In the genomic region with DNA sequence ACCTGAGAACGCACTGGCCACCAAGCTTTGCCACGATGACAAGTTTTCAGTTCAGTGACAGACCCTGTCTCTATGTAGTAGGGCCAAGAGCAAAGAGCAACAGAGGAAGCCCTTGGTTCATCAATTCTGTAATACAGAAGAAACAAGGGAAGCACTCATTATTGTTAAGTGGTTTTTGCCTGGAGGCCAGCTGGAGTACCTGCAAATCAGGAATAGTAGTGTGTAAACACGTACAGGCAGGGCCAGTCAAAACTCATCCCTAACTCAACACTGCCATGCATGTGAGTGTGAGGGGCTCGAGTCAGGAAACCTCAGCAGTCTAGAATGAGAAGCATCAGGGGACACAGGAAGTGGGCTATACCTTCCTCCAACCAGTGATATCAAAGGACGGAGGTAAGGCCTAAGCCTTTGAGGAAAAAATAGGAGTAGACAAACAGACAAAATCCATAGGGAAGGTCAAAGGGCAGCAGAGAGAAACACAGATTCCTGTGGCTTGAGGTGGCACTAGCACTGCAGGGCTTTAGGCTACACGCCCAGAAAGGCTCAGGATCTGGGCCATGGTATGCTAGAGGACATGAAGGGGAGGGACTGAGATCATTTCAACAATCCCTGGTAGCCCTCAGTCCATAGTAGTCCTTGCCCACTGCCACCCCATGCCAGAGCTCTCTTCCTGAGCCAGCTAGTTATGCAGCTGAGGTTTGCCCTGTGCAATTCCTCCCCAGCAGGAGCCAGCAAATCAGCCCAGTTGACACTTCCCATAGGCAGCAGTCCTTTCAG, we compare ENCODE assay signal across 26 mouse cellular contexts. TPM values are rescaled to one million over a fixed set of nuclear protein-coding genes. Genes with fewer than 3 reads are reported as not detected.
DNase-seq lines count a peak whose midpoint lies in the region; ATAC-seq and TF ChIP-seq lines count a peak whose summit lies in the region.
"Had no signal": no experiment of that assay in that cellular context is flagged by ENCODE, and none has a peak within 500 bp of the region (broad histone marks: within the 10 kb centered on the region; RNA-seq: fewer than 3 reads in every experiment).

No protein-coding gene starts in this region.

- H3K4me2 ChIP-seq in heart, embryonic 11.5 days: no peak overlapping the region
- no peak overlapping the region for H3K4me2 ChIP-seq in liver, embryonic 12.5 days
- H3K4me2 ChIP-seq in liver, postnatal 0 days (ENCODE audit: low read depth, low read length): no peak overlapping the region
- H3K4me2 ChIP-seq: embryonic facial prominence, embryonic 13.5 days; forebrain, embryonic 15.5 days; hindbrain, embryonic 12.5 days had no signal

- no peaks in the 10 kb centered on the region for H3K36me3 ChIP-seq in heart, embryonic 11.5 days (ENCODE audit: control insufficient read depth, insufficient read depth, low read length)
- no peaks in the 10 kb centered on the region for H3K36me3 ChIP-seq in liver, embryonic 12.5 days
- no peaks in the 10 kb centered on the region for H3K36me3 ChIP-seq in liver, postnatal 0 days (replicated peaks; ENCODE audit: insufficient read depth, low read length)
- H3K36me3 ChIP-seq: embryonic facial prominence, embryonic 13.5 days; forebrain, embryonic 15.5 days; hindbrain, embryonic 12.5 days had no signal

- H3K27me3 ChIP-seq in heart, embryonic 11.5 days (ENCODE audit: control insufficient read depth, insufficient read depth, low read length): no peaks in the 10 kb centered on the region
- 0 out of 2 replicates have a peak, but pooled peaks cover 3% of the 10 kb centered on the region for H3K27me3 ChIP-seq in liver, embryonic 12.5 days (replicated peaks)
- H3K27me3 ChIP-seq in liver, postnatal 0 days (ENCODE audit: insufficient read depth, low read length): no peaks in the 10 kb centered on the region
- H3K27me3 ChIP-seq: embryonic facial prominence, embryonic 13.5 days; forebrain, embryonic 15.5 days; hindbrain, embryonic 12.5 days had no signal

- no peak overlapping the region for H3K27ac ChIP-seq in heart, embryonic 11.5 days (ENCODE audit: low read depth, low read length)
- no peak overlapping the region for H3K27ac ChIP-seq in liver, embryonic 12.5 days
- no peak overlapping the region for H3K27ac ChIP-seq in liver, postnatal 0 days (ENCODE audit: low read depth)
- H3K27ac ChIP-seq: embryonic facial prominence, embryonic 13.5 days; forebrain, embryonic 15.5 days; hindbrain, embryonic 12.5 days; hindbrain, postnatal 0 days had no signal

- no peak overlapping the region for H3K9ac ChIP-seq in heart, embryonic 11.5 days (ENCODE audit: low read depth, low read length)
- H3K9ac ChIP-seq in liver, embryonic 12.5 days: no peak overlapping the region
- H3K9ac ChIP-seq in liver, postnatal 0 days (replicated peaks): no peak overlapping the region
- H3K9ac ChIP-seq: embryonic facial prominence, embryonic 13.5 days; forebrain, embryonic 15.5 days; hindbrain, embryonic 12.5 days had no signal

- H3K9me3 ChIP-seq in heart, embryonic 11.5 days (replicated peaks; ENCODE audit: control insufficient read depth, low read length): no peaks in the 10 kb centered on the region
- no peaks in the 10 kb centered on the region for H3K9me3 ChIP-seq in liver, embryonic 12.5 days (replicated peaks)
- no peaks in the 10 kb centered on the region for H3K9me3 ChIP-seq in liver, postnatal 0 days (ENCODE audit: low read length)
- H3K9me3 ChIP-seq: embryonic facial prominence, embryonic 13.5 days; forebrain, embryonic 15.5 days; hindbrain, embryonic 12.5 days had no signal

- no peak for TF ChIP-seq CTCF in liver, postnatal 0 days (IDR thresholded peaks at IDR 0.05; ENCODE audit: low read depth)

- no peak for TF ChIP-seq EP300 in liver, postnatal 0 days (IDR thresholded peaks at IDR 0.05; ENCODE audit: low read depth)

- WGBS in heart, embryonic 11.5 days (ENCODE audit: insufficient replicate concordance): 72% methylated on average over 6 of the region's 6 CpGs
- 53% methylated on average over 6 of the region's 6 CpGs for WGBS in liver, embryonic 12.5 days (ENCODE audit: insufficient replicate concordance)
- WGBS in liver, postnatal 0 days (ENCODE audit: insufficient replicate concordance): 56% methylated on average over 6 of the region's 6 CpGs

- DNase-seq in cerebellum, postnatal 14 days: peak; percentile 33 to 47
- peak; percentile 12 to 44 for DNase-seq in heart, adult 18-20 months
- DNase-seq in liver: no peak
- DNase-seq in liver, postnatal 0 days: no peak
- DNase-seq in urinary bladder, postnatal 36 days (ENCODE audit: low spot score in 2 of 2): no peak
- DNase-seq: adrenal gland, postnatal 14 days; cerebellum, adult 2 months; cerebellum, postnatal 25 days; kidney, adult 11 months; kidney, adult 9 months had no signal

- ATAC-seq in cerebellum, adult (ENCODE audit: insufficient number of reproducible peaks, low FRiP score, low TSS enrichment): no peak
- ATAC-seq in heart, embryonic 11.5 days (replicated peaks; ENCODE audit: insufficient number of reproducible peaks, low FRiP score, low TSS enrichment): no peak
- peak; percentile 47 for ATAC-seq in liver, embryonic 12.5 days
- ATAC-seq in liver, postnatal 0 days: peak; percentile 67
- ATAC-seq: activated CD4-positive, CD25-positive, alpha-beta regulatory T cell, adult 4 months; forebrain, embryonic 15.5 days; hindbrain, postnatal 0 days; Patski had no signal

- no peaks in the 10 kb centered on the region for H3K4me1 ChIP-seq in heart, embryonic 11.5 days (ENCODE audit: control insufficient read depth, insufficient read depth, low read length)
- no peaks in the 10 kb centered on the region for H3K4me1 ChIP-seq in liver, embryonic 12.5 days
- peaks cover 7% of the 10 kb centered on the region; the same call in 1 of the 2 replicates for H3K4me1 ChIP-seq in liver, postnatal 0 days (ENCODE audit: insufficient read depth)
- H3K4me1 ChIP-seq: embryonic facial prominence, embryonic 13.5 days; forebrain, embryonic 15.5 days; hindbrain, embryonic 12.5 days had no signal

- no peak overlapping the region for H3K4me3 ChIP-seq in heart, embryonic 11.5 days (ENCODE audit: low read depth, low read length)
- H3K4me3 ChIP-seq in liver, embryonic 12.5 days: no peak overlapping the region
- no peak overlapping the region for H3K4me3 ChIP-seq in liver, postnatal 0 days (ENCODE audit: low read depth, low read length)
- H3K4me3 ChIP-seq: embryonic facial prominence, embryonic 13.5 days; forebrain, embryonic 15.5 days; hindbrain, embryonic 12.5 days had no signal

RNA-seq across cellular contexts. Expression of gene Hus1, which starts 7.7 kb away (rescaled TPM):
- 10 to 100 TPM; 10.4 to 10.7 TPM for total RNA-seq in heart, adult 18-20 months (2021)
- 14.5 and 15.7 TPM in 2 replicates for polyA plus RNA-seq in heart, embryonic 11.5 days (2014; fragmentation: Nextera tagmentation; extraction: Ambion mirVana)
- 12.8 and 14.4 TPM in 2 replicates for polyA plus RNA-seq in liver, embryonic 12.5 days (2016; fragmentation: Nextera tagmentation; extraction: Ambion mirVana)
- polyA plus RNA-seq in liver, postnatal 0 days (2015; fragmentation: Nextera tagmentation; extraction: Ambion mirVana): 2.9 and 3.2 TPM in 2 replicates

RNA-seq across cellular contexts. Expression of gene Gm11992, which starts 29.7 kb away (rescaled TPM):
- total RNA-seq in heart, adult 18-20 months (2021): 1 to 10 TPM in 1 of 2 experiments, under 1 TPM in 1; 0.57 to 1.0 TPM
- 2.7 TPM in 2 replicates for polyA plus RNA-seq in heart, embryonic 11.5 days (2014; fragmentation: Nextera tagmentation; extraction: Ambion mirVana)
- polyA plus RNA-seq in liver, embryonic 12.5 days (2016; fragmentation: Nextera tagmentation; extraction: Ambion mirVana): 0.17 and 0.23 TPM in 2 replicates
- polyA plus RNA-seq in liver, postnatal 0 days (2015; fragmentation: Nextera tagmentation; extraction: Ambion mirVana): 0.11 and 0.14 TPM in 2 replicates
- total RNA-seq: adrenal gland, postnatal 14 days; gastrocnemius, adult 8-10 months; MEL had no signal
- polyA plus RNA-seq: activated CD4-positive, CD25-positive, alpha-beta regulatory T cell, adult 4 months; C2C12 had no signal

RNA-seq across cellular contexts. Expression of gene Sun3, which starts 30.1 kb away (rescaled TPM):
- total RNA-seq in heart, adult 18-20 months (2021): 1 to 10 TPM; 2.4 to 2.8 TPM
- polyA plus RNA-seq in heart, embryonic 11.5 days (2014; fragmentation: Nextera tagmentation; extraction: Ambion mirVana): 0.49 TPM in 1 of 2 replicates, not detected in the other
- not detected in 2 replicates for polyA plus RNA-seq in liver, embryonic 12.5 days (2016; fragmentation: Nextera tagmentation; extraction: Ambion mirVana)
- polyA plus RNA-seq in liver, postnatal 0 days (2015; fragmentation: Nextera tagmentation; extraction: Ambion mirVana): 0.15 TPM in 1 of 2 replicates, not detected in the other
- total RNA-seq: adrenal gland, adult 18-20 months; adrenal gland, postnatal 14 days; gastrocnemius, adult 8-10 months; granulocyte monocyte progenitor cell, adult 5-6 weeks; hindbrain, postnatal 0 days; MEL had no signal
- polyA plus RNA-seq: activated CD4-positive, CD25-positive, alpha-beta regulatory T cell, adult 4 months; C2C12; cerebellum, adult 2 months; forebrain, embryonic 11.5 days; forebrain, embryonic 15.5 days had no signal

RNA-seq across cellular contexts. Expression of gene Pkd1l1, which starts 45.6 kb away (rescaled TPM):
- not detected for total RNA-seq in heart, adult 18-20 months (2021)
- 0.07 TPM in 1 of 2 replicates, not detected in the other for polyA plus RNA-seq in heart, embryonic 11.5 days (2014; fragmentation: Nextera tagmentation; extraction: Ambion mirVana)
- polyA plus RNA-seq in liver, embryonic 12.5 days (2016; fragmentation: Nextera tagmentation; extraction: Ambion mirVana): 0.06 and 0.22 TPM in 2 replicates
- 0.06 TPM in 1 of 2 replicates, not detected in the other for polyA plus RNA-seq in liver, postnatal 0 days (2015; fragmentation: Nextera tagmentation; extraction: Ambion mirVana)
- total RNA-seq: gastrocnemius, adult 8-10 months; heart, postnatal 36 days; MEL had no signal
- polyA plus RNA-seq: activated CD4-positive, CD25-positive, alpha-beta regulatory T cell, adult 4 months; forebrain, embryonic 11.5 days had no signal

Comparison
In these comparisons a context has a peak if more than half of its experiments do, and no peak if none do; other contexts are left out.
1. DNase-seq: peak in cerebellum, postnatal 14 days (2 of 2) and heart, adult 18-20 months (2 of 2); none in liver (single experiment), liver, postnatal 0 days (single experiment) and urinary bladder, postnatal 36 days (0 of 2).
2. ATAC-seq: peak in liver, embryonic 12.5 days (single experiment) and liver, postnatal 0 days (single experiment); none in cerebellum, adult (single experiment) and heart, embryonic 11.5 days (single experiment).